Mouse (Mus musculus): Measurements from ENCODE around the gene 1700018F24Rik.
"Not testable (repeated sequence)": the region's sequence is repeated elsewhere in the genome, so short reads cannot be mapped to it uniquely, and the experiment has no call there.

Gene 1700018F24Rik

GRCm38 (mm10) chr5:145081866-145082613, 39.2 kb downstream of the 1700018F24Rik start:
- DNase-seq (ENCODE audit: low spot score), result no peak

GRCm38 (mm10) chr5:145083201-145083600, 40.4 kb downstream of the 1700018F24Rik start:
- not testable (repeated sequence) for DNase-seq (ENCODE audit: low spot score)

- DNase-seq (ENCODE audit: low spot score), result peak; percentile 97
Observed at GRCm38 (mm10) chr5:145083632-145084451, 41.1 kb downstream of the 1700018F24Rik start, which contains the start of the genes Arpc1a and Kpna7. Gene Arpc1a, plus strand, starts transcription at chr5:145083830. Gene Kpna7, minus strand, starts transcription at chr5:145084030.

GRCm38 (mm10) chr5:145084822-145085221, 42.0 kb downstream of the 1700018F24Rik start:
- DNase-seq (ENCODE audit: low spot score), result no peak

- DNase-seq (ENCODE audit: low spot score), result no peak
Observed at GRCm38 (mm10) chr5:145088186-145088585, 45.4 kb downstream of the 1700018F24Rik start.

GRCm38 (mm10) chr5:145089878-145090277, 47.1 kb downstream of the 1700018F24Rik start:
- DNase-seq (ENCODE audit: low spot score), result no peak
